In genomic region chr6:81651856-81652255, GRCm38 (mm10) we compare ENCODE assay signal across 12 mouse cellular contexts.
"Had no signal": no experiment of that assay in that cellular context is flagged by ENCODE, and none has a peak within 500 bp of the region (broad histone marks: within the 10 kb centered on the region; RNA-seq: fewer than 3 reads in every experiment).

No protein-coding gene starts in this region.

- DNase-seq: kidney, adult 8-10 months; kidney, postnatal 10 days; kidney, postnatal 36 days; layer of hippocampus, postnatal 36 days; lung, adult 18-20 months; lung, postnatal 10 days; lung, postnatal 36 days; midbrain, embryonic 14.5 days; retina, postnatal 1 day; right cerebral cortex, postnatal 25 days; thymus, adult 18-20 months; thymus, postnatal 36 days had no signal
